Mouse (Mus musculus): Measurements from ENCODE around the gene Slc44a2.

Gene Slc44a2

GRCm38 (mm10) chr9:21370876-21371275 lies 50.4 kb downstream of the Slc44a2 start:
- no peak for DNase-seq (ENCODE audit: low spot score in 2 of 2)

DNA sequence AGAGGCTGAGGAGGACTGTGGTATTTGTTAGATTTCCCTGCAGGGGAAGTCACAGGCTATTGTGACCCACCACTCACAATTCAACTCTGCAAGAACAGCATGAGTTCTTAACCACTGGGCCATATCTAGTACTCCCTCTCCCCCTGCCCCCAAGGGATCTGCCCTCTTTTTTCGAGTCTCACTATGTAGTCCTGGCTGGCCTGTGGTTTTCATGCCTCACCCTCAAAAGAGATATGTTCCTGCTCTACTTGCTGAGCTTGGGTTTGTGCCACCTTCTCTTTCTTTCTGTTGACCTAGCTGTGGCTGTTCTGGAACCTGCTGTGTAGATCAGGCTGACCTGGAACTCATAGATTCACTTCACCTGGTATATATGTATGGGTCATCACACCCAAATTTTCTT lies 52.0 kb downstream of the Slc44a2 start:
- DNase-seq (ENCODE audit: low spot score in 2 of 2) = no peak

GRCm38 (mm10) chr9:21379195-21379594 lies 58.7 kb downstream of the Slc44a2 start:
- no peak for DNase-seq (ENCODE audit: low spot score in 2 of 2)

DNA sequence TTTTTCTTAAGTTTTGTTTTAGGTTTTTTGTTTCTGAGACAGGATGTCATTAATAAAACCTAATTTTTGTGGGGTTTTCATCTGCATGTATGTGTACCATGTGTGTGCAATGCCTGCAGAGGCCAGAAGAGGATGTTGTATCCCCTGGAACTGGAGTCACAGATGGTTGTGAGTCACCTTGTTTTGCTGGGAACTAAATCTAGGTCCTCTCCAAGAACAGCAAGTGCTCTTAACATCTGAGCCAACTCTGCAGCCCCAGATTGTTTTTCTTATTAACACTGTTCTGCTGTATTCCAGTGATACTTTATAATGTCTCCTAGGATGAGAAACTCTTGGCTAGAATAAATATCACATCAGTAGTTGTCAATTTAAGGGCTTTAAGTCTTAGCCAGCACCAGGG lies 60.4 kb downstream of the Slc44a2 start:
- no peak for DNase-seq (ENCODE audit: low spot score in 2 of 2)

GRCm38 (mm10) chr9:21383966-21384365 lies 63.5 kb downstream of the Slc44a2 start:
- DNase-seq (ENCODE audit: low spot score in 2 of 2) = no peak

- DNase-seq (ENCODE audit: low spot score in 2 of 2) = no peak
Observed at GRCm38 (mm10) chr9:21392646-21393175, 72.2 kb downstream of the Slc44a2 start.

- DNase-seq (ENCODE audit: low spot score in 2 of 2) = no peak
Observed at GRCm38 (mm10) chr9:21395692-21396091, 75.2 kb downstream of the Slc44a2 start.

GRCm38 (mm10) chr9:21397170-21397569 lies 76.7 kb downstream of the Slc44a2 start:
- DNase-seq (ENCODE audit: low spot score in 2 of 2) = no peak

- DNase-seq (ENCODE audit: low spot score in 2 of 2) = no peak
Observed at GRCm38 (mm10) chr9:21401042-21401441, 80.5 kb downstream of the Slc44a2 start.

GRCm38 (mm10) chr9:21402764-21403253 lies 82.3 kb downstream of the Slc44a2 start:
- no peak for DNase-seq (ENCODE audit: low spot score in 2 of 2)

DNA sequence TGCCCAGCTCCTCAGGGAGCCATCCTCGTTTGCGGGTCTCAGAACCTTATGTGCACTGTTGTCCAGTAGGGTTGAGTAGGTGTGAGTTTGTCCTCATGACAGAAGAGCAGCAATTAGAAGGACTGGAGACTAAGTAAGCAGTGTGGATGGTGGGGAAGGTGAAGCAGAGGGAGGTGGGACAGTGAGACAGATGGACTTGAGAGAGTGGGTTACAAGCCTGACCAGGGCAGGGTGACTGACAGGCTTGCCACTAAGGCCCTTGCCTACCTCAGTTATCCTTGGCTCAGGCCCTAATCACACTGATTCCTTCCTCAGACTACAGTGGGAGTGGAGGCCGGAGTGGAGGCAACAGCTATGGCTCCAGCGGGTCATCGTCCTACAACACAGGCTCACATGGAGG lies 83.2 kb downstream of the Slc44a2 start:
- no peak for DNase-seq (ENCODE audit: low spot score in 2 of 2)

Data from cerebellum, postnatal 4 days (tissue).